10 mouse cellular contexts compared by ENCODE assay signal in the genomic region with DNA sequence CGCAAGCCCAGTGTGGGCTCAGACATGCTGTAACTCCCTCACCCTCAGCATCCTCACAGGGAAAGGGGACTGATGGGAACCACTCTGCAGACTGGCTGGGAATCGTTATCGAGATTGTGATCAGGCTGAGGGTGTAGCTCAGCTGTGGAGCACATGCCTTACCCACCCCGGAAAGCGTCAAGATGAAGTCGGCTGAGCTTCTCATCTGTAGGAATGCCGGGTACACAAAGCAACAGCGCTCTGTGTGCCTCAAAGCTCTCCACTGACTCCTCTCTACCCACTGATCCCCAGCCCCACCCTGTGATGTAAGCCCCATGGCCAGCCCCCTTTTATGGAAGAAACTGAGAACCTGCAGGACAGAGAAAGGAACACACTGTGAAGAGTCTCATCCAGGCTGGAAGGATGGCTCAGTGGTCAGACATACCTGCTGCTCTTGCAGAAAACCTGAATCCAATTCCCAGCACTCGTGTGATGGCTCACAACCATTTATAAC.
A peak's percentile ranks its signal among the peaks of the same experiment; 100 is the strongest.
DNase-seq lines count a peak whose midpoint lies in the region; ATAC-seq lines count a peak whose summit lies in the region.
"Had no signal": no experiment of that assay in that cellular context is flagged by ENCODE, and none has a peak within 500 bp of the region (broad histone marks: within the 10 kb centered on the region; RNA-seq: fewer than 3 reads in every experiment).

No protein-coding gene starts in this region.

- no peak overlapping the region; the same call in 1 of the 2 replicates for H3K9ac ChIP-seq in kidney, embryonic 14.5 days (ENCODE audit: low read depth, low read length)
- no peak overlapping the region for H3K9ac ChIP-seq in embryonic facial prominence, embryonic 14.5 days (ENCODE audit: low read depth, low read length)
- no peak overlapping the region for H3K9ac ChIP-seq in limb, embryonic 11.5 days (ENCODE audit: low read length)
- H3K9ac ChIP-seq: liver, embryonic 15.5 days had no signal

- H3K4me1 ChIP-seq in kidney, embryonic 14.5 days (ENCODE audit: control insufficient read depth, insufficient read depth, low read length), result peaks cover 77% of the 10 kb centered on the region
- H3K4me1 ChIP-seq in embryonic facial prominence, embryonic 14.5 days (ENCODE audit: control insufficient read depth, insufficient read depth, low read length), result peaks cover 67% of the 10 kb centered on the region
- peaks cover 78% of the 10 kb centered on the region for H3K4me1 ChIP-seq in limb, embryonic 11.5 days (ENCODE audit: control insufficient read depth, insufficient read depth, low read length)

- no peaks in the 10 kb centered on the region for H3K9me3 ChIP-seq in kidney, embryonic 14.5 days (ENCODE audit: control insufficient read depth, low read length)
- H3K9me3 ChIP-seq in embryonic facial prominence, embryonic 14.5 days (ENCODE audit: control insufficient read depth, low read length), result no peaks in the 10 kb centered on the region
- no peaks in the 10 kb centered on the region for H3K9me3 ChIP-seq in limb, embryonic 11.5 days (ENCODE audit: control insufficient read depth, low read length)
- H3K9me3 ChIP-seq: liver, embryonic 15.5 days had no signal

- H3K4me2 ChIP-seq in kidney, embryonic 14.5 days (replicated peaks; ENCODE audit: low read depth, low read length), result no peak overlapping the region
- H3K4me2 ChIP-seq in embryonic facial prominence, embryonic 14.5 days (ENCODE audit: low read depth, low read length), result no peak overlapping the region
- no peak overlapping the region for H3K4me2 ChIP-seq in limb, embryonic 11.5 days (ENCODE audit: low read depth, severe bottlenecking)
- H3K4me2 ChIP-seq: liver, embryonic 15.5 days had no signal

- peak overlapping the region; percentile 73; the same call in 1 of the 2 replicates for H3K27ac ChIP-seq in kidney, embryonic 14.5 days (ENCODE audit: low read depth, low read length)
- H3K27ac ChIP-seq in embryonic facial prominence, embryonic 14.5 days (replicated peaks; ENCODE audit: low read depth, low read length), result peak overlapping the region; percentile 74; the same call in 1 of the 2 replicates
- H3K27ac ChIP-seq in limb, embryonic 11.5 days (replicated peaks; ENCODE audit: low read depth, low read length), result 0 out of 2 replicates have a peak overlapping the region, but pooled peaks have one; percentile 12
- H3K27ac ChIP-seq: liver, embryonic 15.5 days had no signal

- DNase-seq in kidney, postnatal 4 days, result no peak
- DNase-seq in R1 (ENCODE audit: low read depth, low spot score), result peak; percentile 60
- DNase-seq in embryonic facial prominence, embryonic 14.5 days (ENCODE audit: low spot score), result no peak
- no peak for DNase-seq in limb, embryonic 11.5 days (ENCODE audit: low spot score)
- no peak for DNase-seq in adrenal gland, postnatal 4 days (ENCODE audit: low spot score in 2 of 2)
- no peak for DNase-seq in right cerebral cortex, postnatal 36 days (ENCODE audit: low spot score in 2 of 2)

- ATAC-seq in kidney, embryonic 14.5 days (ENCODE audit: low FRiP score, low TSS enrichment), result no peak
- no peak for ATAC-seq in embryonic facial prominence, embryonic 14.5 days (ENCODE audit: low read depth)
- no peak for ATAC-seq in limb, embryonic 11.5 days (ENCODE audit: insufficient number of reproducible peaks, low FRiP score, low TSS enrichment, low read depth)
- no peak for ATAC-seq in cerebellum, adult (ENCODE audit: insufficient number of reproducible peaks, low FRiP score, low TSS enrichment)
- ATAC-seq: inflammation-experienced regulatory T-cells, adult 6 months had no signal

- no peaks in the 10 kb centered on the region for H3K36me3 ChIP-seq in kidney, embryonic 14.5 days (ENCODE audit: control insufficient read depth, insufficient read depth, low read length)
- H3K36me3 ChIP-seq in embryonic facial prominence, embryonic 14.5 days (ENCODE audit: control insufficient read depth, insufficient read depth, low read length), result no peaks in the 10 kb centered on the region
- H3K36me3 ChIP-seq in limb, embryonic 11.5 days (ENCODE audit: control insufficient read depth, insufficient read depth, low read length), result no peaks in the 10 kb centered on the region
- H3K36me3 ChIP-seq: liver, embryonic 15.5 days had no signal

- no peaks in the 10 kb centered on the region for H3K27me3 ChIP-seq in kidney, embryonic 14.5 days (ENCODE audit: control insufficient read depth, insufficient read depth, low read length)
- no peaks in the 10 kb centered on the region for H3K27me3 ChIP-seq in embryonic facial prominence, embryonic 14.5 days (replicated peaks; ENCODE audit: control insufficient read depth, insufficient read depth, low read length)
- no peaks in the 10 kb centered on the region for H3K27me3 ChIP-seq in limb, embryonic 11.5 days (ENCODE audit: control insufficient read depth, insufficient read depth, low read length)

- WGBS in kidney, embryonic 14.5 days, result 64% methylated on average over 9 of the region's 9 CpGs
- WGBS in embryonic facial prominence, embryonic 14.5 days, result 44% methylated on average over 9 of the region's 9 CpGs
- 55% methylated on average over 9 of the region's 9 CpGs for WGBS in limb, embryonic 11.5 days

- no peak overlapping the region for H3K4me3 ChIP-seq in kidney, embryonic 14.5 days (ENCODE audit: low read length)
- no peak overlapping the region for H3K4me3 ChIP-seq in embryonic facial prominence, embryonic 14.5 days (ENCODE audit: low read depth, low read length)
- H3K4me3 ChIP-seq in limb, embryonic 11.5 days (ENCODE audit: low read depth, low read length), result no peak overlapping the region
- H3K4me3 ChIP-seq: liver, embryonic 15.5 days had no signal

Comparison
In these comparisons a context has a peak if more than half of its experiments do, and no peak if none do; other contexts are left out.
1. H3K27ac ChIP-seq: peak in every context shown above with its lines; median percentile 74 in embryonic facial prominence, embryonic 14.5 days; 73 in kidney, embryonic 14.5 days; 12 in limb, embryonic 11.5 days.